Mouse (Mus musculus): ENCODE measurements around the gene Hepacam2.

GRCm38 (mm10) chr6:3470706-3471105 is 27.4 kb downstream of the Hepacam2 start:
- TF ChIP-seq CTCF (IDR thresholded peaks at IDR 0.05; ENCODE audit: low read depth) (no peak), EP300 (optimal IDR thresholded peaks at IDR 0.05) (no peak)
